Mouse (Mus musculus) stomach, embryonic 14.5 days (tissue): ENCODE results near the gene Stambpl1. TPM values are rescaled to one million over a fixed set of nuclear protein-coding genes. Genes with fewer than 3 reads are reported as not detected.
"Not testable (repeated sequence)": the region's sequence is repeated elsewhere in the genome, so short reads cannot be mapped to it uniquely, and the experiment has no call there.

ENCODE experiments used
- ATAC-seq: fragments of 200-750 bp; cut with Nextera tagmentation; 2 replicates; pipeline ENCODE4 v1.8.0; 2017; ENCODE audit warnings: low read depth, moderate TSS enrichment; ENCODE audit not compliant: insufficient number of reproducible peaks, insufficient read depth, low FRiP score
- H3K27ac ChIP-seq: fragments of 300-500 bp; sonication (generic); 2 replicates; pipeline ENCODE4 v1.5.1; 2014; ENCODE audit warnings: mild to moderate bottlenecking, low read length, moderate library complexity, mixed read lengths
- H3K27me3 ChIP-seq: fragments of 300-500 bp; sonication (generic); 2 replicates; pipeline ENCODE4 v1.6.1; 2014; ENCODE audit warnings: low read length, control low read depth, mixed read lengths; ENCODE audit not compliant: control insufficient read depth, insufficient read depth
- H3K36me3 ChIP-seq: fragments of 300-500 bp; sonication (generic); 2 replicates; pipeline ENCODE4 v1.6.1; 2014; ENCODE audit warnings: mild to moderate bottlenecking, control low read depth, low read length, moderate library complexity, mixed read lengths; ENCODE audit not compliant: control insufficient read depth, insufficient read depth
- H3K4me1 ChIP-seq: fragments of 300-500 bp; sonication (generic); 2 replicates; pipeline ENCODE4 v1.6.1; 2014; ENCODE audit warnings: low read length, control low read depth, mixed read lengths; ENCODE audit not compliant: control insufficient read depth, insufficient read depth
- H3K4me2 ChIP-seq: fragments of 300-500 bp; sonication (generic); replicated peaks from 2 replicates; pipeline ENCODE4 v1.6.1; 2014; ENCODE audit warnings: low read depth, low read length, control low read depth
- H3K4me3 ChIP-seq: fragments of 300-500 bp; sonication (generic); 2 replicates; pipeline ENCODE4 v1.5.1; 2014; ENCODE audit warnings: low read depth, low read length, control low read depth
- H3K9ac ChIP-seq: fragments of 300-500 bp; sonication (generic); replicated peaks from 2 replicates; pipeline ENCODE4 v1.6.1; 2014; ENCODE audit warnings: low read depth, mild to moderate bottlenecking, control low read depth, low read length, moderate library complexity, mixed read lengths
- H3K9me3 ChIP-seq: fragments of 300-500 bp; sonication (generic); 2 replicates; pipeline ENCODE4 v1.6.1; 2016; ENCODE audit warnings: low read depth, low read length, control low read depth; ENCODE audit not compliant: control insufficient read depth
- WGBS: fragments of 180-500 bp; shearing (Covaris S2); extraction: QIAGEN DNeasy Blood & Tissue Kit; methylation state at CpG from one replicate; pipeline ENCODE4 v1.1.7; 2014; 5-methylcytosine and 5-hydroxymethylcytosine counted together
- polyA plus RNA-seq: library from polyadenylated mRNA; unstranded; fragments of >200 nt; fragmentation: Nextera tagmentation; extraction: Ambion mirVana; gene quantifications from 2 replicates; pipeline ENCODE4 v1.2.1, GENCODE M21; 2014

Gene Stambpl1
- polyA plus RNA-seq, 1 experiment from 2014 or later = 7.4 TPM

DNA sequence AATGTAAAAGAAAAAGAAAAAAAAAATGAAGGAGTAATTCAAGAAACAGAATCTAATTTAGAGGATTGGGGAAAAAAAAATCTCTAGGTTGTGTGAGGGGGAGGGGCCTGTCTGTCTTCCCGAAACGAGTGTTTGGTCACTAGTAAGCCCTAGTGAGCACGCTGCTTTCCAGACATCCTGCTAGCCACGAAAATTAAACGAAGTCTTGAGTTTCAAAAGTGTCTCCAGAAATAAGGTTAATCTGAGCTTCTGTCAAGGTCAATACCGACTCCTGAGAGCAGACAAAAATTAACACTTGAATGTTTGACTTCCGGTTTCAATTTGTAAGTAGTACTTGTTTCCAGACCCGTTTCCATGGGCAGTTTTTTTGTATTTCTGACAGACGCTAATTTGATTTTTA, 1.1 kb downstream of the Stambpl1 start:
- 2% methylated on average over 9 of the region's 9 CpGs for WGBS
- peak overlapping the region; percentile 70 for H3K4me2 ChIP-seq
- peaks cover 4% of the 10 kb centered on the region; the same call in 1 of the 2 replicates for H3K4me1 ChIP-seq
- H3K36me3 ChIP-seq = no peaks in the 10 kb centered on the region
- H3K4me3 ChIP-seq = peak overlapping the region; percentile 52
- ATAC-seq = no peak
- H3K27ac ChIP-seq = no peak overlapping the region
- no peak overlapping the region for H3K9ac ChIP-seq
- H3K27me3 ChIP-seq = no peaks in the 10 kb centered on the region
- H3K9me3 ChIP-seq = no peaks in the 10 kb centered on the region

- Histone ChIP-seq H3K27me3 (no peaks in the 10 kb centered on the region), H3K4me2 (peak overlapping the region; percentile 70), H3K9ac (no peak overlapping the region), H3K4me1 (peaks cover 4% of the 10 kb centered on the region; the same call in 1 of the 2 replicates), H3K4me3 (peak overlapping the region; percentile 52; the same call in 1 of the 2 replicates), H3K36me3 (no peaks in the 10 kb centered on the region), H3K9me3 (no peaks in the 10 kb centered on the region), H3K27ac (no peak overlapping the region)
- no peak for ATAC-seq
- WGBS = 61% methylated on average over 9 of the region's 9 CpGs
These were observed 1.7 kb downstream of the Stambpl1 start for GRCm38 (mm10) chr19:34193683-34194082.

DNA sequence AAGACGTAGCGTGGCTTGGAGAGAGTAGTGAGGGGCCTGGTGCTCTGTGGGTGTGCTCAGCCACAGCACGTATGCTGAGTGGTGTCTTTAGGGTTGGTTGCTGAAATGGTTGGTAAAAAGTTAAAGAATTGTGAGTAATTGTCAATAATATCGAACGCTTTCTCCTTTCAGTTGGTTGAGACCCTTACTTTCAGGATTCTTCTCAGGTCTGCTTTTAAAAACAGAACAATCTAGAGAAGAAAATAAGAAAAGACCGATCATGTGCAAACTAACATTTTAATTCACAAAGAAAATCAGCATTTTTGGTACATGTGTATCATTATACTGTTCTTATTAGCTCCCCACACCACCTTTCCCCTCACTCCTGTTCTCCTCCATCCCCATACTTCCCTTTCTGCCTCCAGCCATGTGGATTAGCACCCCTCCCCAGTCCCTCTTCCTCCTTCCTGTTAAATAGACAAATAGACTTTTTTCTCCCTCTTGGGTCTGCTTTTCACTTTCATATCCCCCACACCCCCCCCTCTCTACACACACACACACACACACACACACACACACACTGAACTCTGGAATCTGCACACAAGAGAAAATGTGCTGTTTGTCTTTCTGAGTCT, 2.2 kb downstream of the Stambpl1 start:
- Histone ChIP-seq H3K27me3 (no peaks in the 10 kb centered on the region), H3K9ac (no peak overlapping the region), H3K4me2 (no peak overlapping the region), H3K9me3 (no peaks in the 10 kb centered on the region), H3K36me3 (no peaks in the 10 kb centered on the region), H3K4me3 (0 out of 2 replicates have a peak overlapping the region, but pooled peaks have one; percentile 52), H3K27ac (no peak overlapping the region), H3K4me1 (peaks cover 4% of the 10 kb centered on the region; the same call in 1 of the 2 replicates)
- no peak for ATAC-seq
- 92% methylated on average over 6 of the region's 6 CpGs for WGBS

- Histone ChIP-seq H3K27me3 (no peaks in the 10 kb centered on the region), H3K4me1 (peaks cover 4% of the 10 kb centered on the region; the same call in 1 of the 2 replicates), H3K4me2 (no peak overlapping the region), H3K9ac (no peak overlapping the region), H3K36me3 (no peaks in the 10 kb centered on the region), H3K4me3 (no peak overlapping the region), H3K27ac (no peak overlapping the region), H3K9me3 (no peaks in the 10 kb centered on the region)
- no peak for ATAC-seq
- WGBS = 43% methylated on average over 2 of the region's 2 CpGs
These were observed 3.0 kb downstream of the Stambpl1 start for GRCm38 (mm10) chr19:34195031-34195430.

DNA sequence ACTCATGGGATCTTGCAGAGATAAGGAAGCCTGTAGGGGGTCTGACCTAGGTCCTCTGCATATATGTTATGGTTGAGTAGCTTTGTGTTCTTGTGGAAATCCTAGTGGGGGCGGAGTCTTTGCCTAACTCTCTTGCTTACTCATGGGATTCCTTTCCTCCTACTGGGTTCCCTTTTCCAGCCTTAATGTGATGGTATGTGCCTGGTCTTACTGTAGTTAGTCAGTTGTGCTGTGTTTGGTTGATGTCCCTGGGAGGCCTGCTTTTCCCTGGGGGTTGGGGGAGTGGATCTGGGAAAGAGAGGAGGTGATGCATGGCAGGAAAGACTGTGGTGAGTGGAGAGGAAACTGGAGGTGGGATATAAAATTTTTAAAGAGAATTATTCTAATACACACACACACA, 6.0 kb downstream of the Stambpl1 start:
- Histone ChIP-seq H3K4me1 (peaks cover 4% of the 10 kb centered on the region; the same call in 1 of the 2 replicates), H3K9ac (no peak overlapping the region), H3K27me3 (no peaks in the 10 kb centered on the region), H3K9me3 (no peaks in the 10 kb centered on the region), H3K4me2 (no peak overlapping the region), H3K36me3 (no peaks in the 10 kb centered on the region), H3K4me3 (no peak overlapping the region), H3K27ac (no peak overlapping the region)
- no peak for ATAC-seq
- 86% methylated on average over 1 of the region's 1 CpGs for WGBS

- Histone ChIP-seq H3K27me3 (no peaks in the 10 kb centered on the region), H3K9ac (no peak overlapping the region), H3K4me3 (no peak overlapping the region), H3K9me3 (no peaks in the 10 kb centered on the region), H3K4me1 (no peaks in the 10 kb centered on the region), H3K4me2 (no peak overlapping the region), H3K27ac (no peak overlapping the region), H3K36me3 (no peaks in the 10 kb centered on the region)
- ATAC-seq = no peak
- 75% methylated on average over 4 of the region's 4 CpGs for WGBS
These were observed 6.9 kb downstream of the Stambpl1 start for GRCm38 (mm10) chr19:34198901-34199300.

- Histone ChIP-seq H3K9me3 (no peaks in the 10 kb centered on the region), H3K4me2 (no peak overlapping the region), H3K36me3 (no peaks in the 10 kb centered on the region), H3K9ac (no peak overlapping the region), H3K27me3 (no peaks in the 10 kb centered on the region), H3K4me1 (no peaks in the 10 kb centered on the region), H3K27ac (no peak overlapping the region), H3K4me3 (no peak overlapping the region)
- 51% methylated on average over 2 of the region's 2 CpGs for WGBS
- ATAC-seq = no peak
These were observed 7.5 kb downstream of the Stambpl1 start for GRCm38 (mm10) chr19:34199488-34199887.

DNA sequence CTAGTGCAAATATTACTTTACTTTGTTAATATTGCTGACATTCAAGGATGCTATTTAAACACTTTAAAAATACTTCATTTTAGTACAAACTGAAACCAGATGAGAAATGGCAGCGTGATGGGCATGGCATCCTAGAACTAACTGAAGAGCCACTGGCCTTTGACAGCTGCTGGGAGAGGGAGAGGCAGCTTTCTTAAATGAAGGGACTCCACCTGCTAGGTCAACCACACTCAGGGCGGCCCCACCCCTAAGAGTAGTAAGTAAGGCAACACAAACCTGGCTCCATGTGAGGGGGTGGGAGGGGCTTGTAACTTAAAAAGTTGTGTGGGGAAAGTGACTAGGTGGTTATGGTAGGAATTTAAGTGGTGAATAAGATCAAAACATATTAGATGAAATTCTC, 10.6 kb downstream of the Stambpl1 start:
- Histone ChIP-seq H3K4me2 (no peak overlapping the region), H3K9me3 (no peaks in the 10 kb centered on the region), H3K4me3 (no peak overlapping the region), H3K27me3 (no peaks in the 10 kb centered on the region), H3K4me1 (no peaks in the 10 kb centered on the region), H3K9ac (no peak overlapping the region), H3K27ac (no peak overlapping the region), H3K36me3 (no peaks in the 10 kb centered on the region)
- no peak for ATAC-seq
- 77% methylated on average over 2 of the region's 2 CpGs for WGBS

- not testable (repeated sequence) for H3K9ac ChIP-seq, H3K4me3 ChIP-seq, H3K4me2 ChIP-seq, H3K27ac ChIP-seq, ATAC-seq, H3K4me1 ChIP-seq, H3K36me3 ChIP-seq, H3K9me3 ChIP-seq, H3K27me3 ChIP-seq
- WGBS = 79% methylated on average over 4 of the region's 4 CpGs
These were observed 14.1 kb downstream of the Stambpl1 start for GRCm38 (mm10) chr19:34206128-34206527.
